Mouse (Mus musculus): Measurements from ENCODE around the gene Mrpl45.

GRCm38 (mm10) chr11:97292731-97293130 is 22.8 kb upstream of the Mrpl45 start:
- TF ChIP-seq CTCF (conservative IDR thresholded peaks at IDR 0.05; ENCODE audit: insufficient read depth, insufficient read length, low read depth, low read length) (no peak), POLR2A (IDR thresholded peaks at IDR 0.05; ENCODE audit: low read depth, low read length) (no peak)

All from kidney, adult 2 months (tissue).